Mouse (Mus musculus) fat pad, adult 2 months (tissue): ENCODE data around the gene Pcgf1.

ENCODE experiments used
- DNase-seq: peaks from one replicate; pipeline ENCODE4 v3.0.0-alpha.2; 2011; ENCODE audit warnings: low read depth, low spot score; ENCODE audit errors: extremely low read depth

The Pcgf1 gene

GRCm38 (mm10) chr6:83065995-83066394 lies 11.7 kb upstream of the Pcgf1 start:
- DNase-seq = no peak

GRCm38 (mm10) chr6:83066441-83066840 lies 11.2 kb upstream of the Pcgf1 start:
- no peak for DNase-seq

DNA sequence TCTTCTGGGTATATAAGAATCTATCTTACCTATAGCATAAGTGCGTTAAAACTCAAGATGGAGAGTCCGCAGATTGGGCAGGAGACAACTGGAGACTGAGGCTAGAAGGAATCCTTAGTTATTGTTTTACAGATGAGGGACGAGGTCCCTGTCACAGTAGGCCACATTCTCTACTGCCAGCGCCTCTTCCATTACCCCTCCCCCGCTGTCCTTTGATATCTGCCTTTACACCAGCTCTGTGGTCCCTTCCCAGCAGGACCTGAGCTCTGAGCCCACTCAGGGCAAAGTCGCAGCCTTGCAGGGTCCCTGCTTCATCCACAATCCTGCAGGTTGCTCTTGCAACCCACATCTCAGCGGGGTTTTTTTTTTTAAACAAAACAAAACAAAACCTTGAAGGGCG lies 9.4 kb upstream of the Pcgf1 start:
- DNase-seq = no peak

GRCm38 (mm10) chr6:83068706-83069487 lies 8.8 kb upstream of the Pcgf1 start:
- DNase-seq = no peak

- no peak for DNase-seq
These were observed 8.0 kb upstream of the Pcgf1 start for GRCm38 (mm10) chr6:83069488-83070246.

DNA sequence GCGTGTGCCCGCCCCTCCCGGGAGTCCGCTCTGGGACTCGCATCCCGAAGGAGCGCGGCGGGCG lies 7.6 kb upstream of the Pcgf1 start, which contains the start of gene Tlx2:
Gene Tlx2 (minus strand): TSS at position 47 of the 64 bp plus-strand sequence.
- DNase-seq = no peak

GRCm38 (mm10) chr6:83070311-83071219 lies 7.1 kb upstream of the Pcgf1 start:
- no peak for DNase-seq

- DNase-seq = no peak
These were observed 6.4 kb upstream of the Pcgf1 start for GRCm38 (mm10) chr6:83071220-83071619.

DNA sequence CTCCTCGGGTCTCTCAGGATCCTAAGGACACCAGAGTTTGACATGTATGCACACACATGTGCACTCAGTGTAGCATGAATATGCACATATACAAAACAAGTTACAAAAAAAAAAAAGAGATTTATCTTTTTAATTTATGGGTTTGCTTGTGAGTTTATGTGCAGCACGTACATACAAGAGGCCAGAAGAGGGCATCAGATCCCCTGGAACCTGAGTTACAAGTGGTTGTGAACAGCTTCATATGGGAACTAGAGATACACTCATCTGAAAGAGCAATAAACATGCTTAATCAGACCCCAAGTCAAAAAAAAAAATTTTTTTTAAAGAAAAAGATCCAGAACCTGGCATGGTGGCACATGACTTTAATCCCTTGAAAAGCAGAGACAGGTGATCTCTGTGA lies 2.7 kb upstream of the Pcgf1 start:
- no peak for DNase-seq

- no peak for DNase-seq
These were observed 722 bp downstream of the Pcgf1 start for GRCm38 (mm10) chr6:83078324-83078858.

DNA sequence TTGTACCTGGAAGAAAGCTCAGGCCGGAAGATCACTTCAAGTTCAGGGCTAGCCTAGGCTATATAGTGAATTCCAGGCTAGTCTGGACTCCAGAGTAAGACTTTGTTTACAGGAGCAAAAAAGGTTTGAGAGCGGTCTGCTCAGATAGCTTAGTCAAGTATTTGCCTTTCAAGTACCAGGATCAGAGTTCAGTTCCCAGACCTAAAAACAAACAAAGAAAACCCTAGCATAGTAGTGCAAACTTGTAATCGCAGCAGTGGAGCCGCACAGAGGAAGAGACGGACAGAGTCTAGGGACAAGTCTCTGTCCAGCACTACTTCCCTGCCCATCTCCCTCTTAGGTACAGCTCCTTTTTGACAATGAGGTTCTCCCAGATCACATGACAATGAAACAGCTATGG lies 2.5 kb downstream of the Pcgf1 start:
- DNase-seq = no peak

GRCm38 (mm10) chr6:83083497-83083896 lies 5.8 kb downstream of the Pcgf1 start:
- no peak for DNase-seq

DNA sequence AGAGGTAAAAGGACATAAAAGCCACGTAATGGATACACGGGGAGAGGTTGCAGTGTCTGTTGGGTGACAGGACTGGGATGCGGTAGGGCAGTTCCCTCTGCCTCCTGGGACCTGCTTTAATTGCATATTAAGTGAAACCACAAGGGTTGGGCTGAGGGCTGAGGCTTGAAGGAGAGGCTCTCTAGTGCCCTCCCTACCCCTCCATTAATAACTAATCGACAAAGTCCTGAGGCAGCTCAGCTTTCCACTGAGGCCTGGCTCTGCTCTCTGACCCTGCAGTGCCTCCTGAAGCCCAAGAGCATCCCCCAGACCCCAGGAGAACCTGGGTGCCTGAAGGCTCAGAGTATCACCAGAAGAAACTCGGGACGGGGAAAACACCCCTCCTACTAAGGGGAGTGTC lies 6.8 kb downstream of the Pcgf1 start:
- no peak for DNase-seq

GRCm38 (mm10) chr6:83086121-83087035 lies 8.7 kb downstream of the Pcgf1 start, which contains the start of gene Lbx2:
TSS of gene Lbx2 (plus strand) at chr6:83086367.
- DNase-seq = no peak

GRCm38 (mm10) chr6:83087205-83087925 lies 9.7 kb downstream of the Pcgf1 start:
- DNase-seq = no peak

GRCm38 (mm10) chr6:83087926-83088260 lies 10.2 kb downstream of the Pcgf1 start:
- DNase-seq = no peak

- DNase-seq = no peak
These were observed 14.9 kb downstream of the Pcgf1 start for GRCm38 (mm10) chr6:83092416-83093127.

GRCm38 (mm10) chr6:83095968-83096367 lies 18.3 kb downstream of the Pcgf1 start:
- no peak for DNase-seq

GRCm38 (mm10) chr6:83098411-83098810 lies 20.7 kb downstream of the Pcgf1 start:
- no peak for DNase-seq
